Mouse (Mus musculus): ENCODE results near the gene Sun2. TPM values are rescaled to one million over a fixed set of nuclear protein-coding genes. Genes with fewer than 3 reads are reported as not detected.
A peak's percentile ranks its signal among the peaks of the same experiment; 100 is the strongest.

Gene Sun2
- total RNA-seq (2021) (10 to 100 TPM; 83.3 to 96.7 TPM), polyA plus RNA-seq (2012; rRNA removed) (57.9 and 69.2 TPM in 2 replicates)
- long read RNA-seq, partial matches to known transcripts: 0 of 1 reads
- long read RNA-seq, other reads (novel, unspliced or antisense): 1 of 1 reads

GRCm38 (mm10) chr15:79741921-79742705 lies at the start of gene Sun2:
Sun2 (minus strand) TSS chr15:79742536.
- intact Hi-C loops (cut with DNase I): loop anchor here (2.0 to 10.0 kb wide), 3 partner anchors 51 to 333 kb away; partner anchors contain the start of genes Cby1, Fam227a and Gtpbp1
- no peaks in the 10 kb centered on the region; the same call in 1 of the 2 replicates for H3K36me3 ChIP-seq (ENCODE audit: control insufficient read depth, insufficient read depth, low read length)

GRCm38 (mm10) chr15:79791502-79791901 lies 49.2 kb upstream of the Sun2 start:
- Histone ChIP-seq H3K4me1 (ENCODE audit: control insufficient read depth, insufficient read depth, low read length) (no peaks in the 10 kb centered on the region), H3K27ac (no peak overlapping the region), H3K9ac (ENCODE audit: low read depth, low read length) (no peak overlapping the region), H3K27me3 (ENCODE audit: control insufficient read depth, insufficient read depth, low read length) (no peaks in the 10 kb centered on the region), H3K79me2 (replicated peaks; ENCODE audit: control insufficient read depth, insufficient read depth, low read length) (no peaks in the 10 kb centered on the region), H3K36me3 (ENCODE audit: control insufficient read depth, insufficient read depth, low read length) (no peaks in the 10 kb centered on the region), H3K4me3 (no peak overlapping the region)
- WGBS: 7% methylated on average over 12 of the region's 12 CpGs
- intact Hi-C loops (cut with DNase I): no loop called here
- no peak for TF ChIP-seq POLR2A (IDR thresholded peaks at IDR 0.05; ENCODE audit: insufficient read depth, low read depth, low read length)
- TF ChIP-seq EP300 (IDR thresholded peaks at IDR 0.05; ENCODE audit: insufficient read depth, low read depth, low read length): no peak
- no peak for TF ChIP-seq CTCF (IDR thresholded peaks at IDR 0.05)
- peak; percentile 29 to 49 for DNase-seq

More at GRCm38 (mm10) chr15:79741921-79742705, at the start of gene Sun2:
- DNase-seq: peak; percentile 93 to 94
- Histone ChIP-seq H3K4me1 (ENCODE audit: control insufficient read depth, insufficient read depth, low read length) (peaks cover 11% of the 10 kb centered on the region), H3K27ac (peak within 1 kb of the TSS; percentile 98), H3K79me2 (replicated peaks; ENCODE audit: control insufficient read depth, insufficient read depth, low read length) (no peaks in the 10 kb centered on the region), H3K9ac (ENCODE audit: low read depth, low read length) (peak within 1 kb of the TSS; percentile 98), H3K27me3 (ENCODE audit: control insufficient read depth, insufficient read depth, low read length) (no peaks in the 10 kb centered on the region), H3K4me3 (peak within 1 kb of the TSS; percentile 84)
- TF ChIP-seq EP300 (IDR thresholded peaks at IDR 0.05; ENCODE audit: insufficient read depth, low read depth, low read length): peak; percentile 64
- no peak for TF ChIP-seq CTCF (IDR thresholded peaks at IDR 0.05)
- peak; percentile 68 for TF ChIP-seq POLR2A (IDR thresholded peaks at IDR 0.05; ENCODE audit: insufficient read depth, low read depth, low read length)
- 0% methylated on average over 93 of the region's 93 CpGs for WGBS

- no peaks in the 10 kb centered on the region for H3K27me3 ChIP-seq (ENCODE audit: control insufficient read depth, insufficient read depth, low read length)
- DNase-seq: no peak
- intact Hi-C loops (cut with DNase I): no loop called here
- no peak overlapping the region for H3K27ac ChIP-seq
- no peaks in the 10 kb centered on the region for H3K36me3 ChIP-seq (ENCODE audit: control insufficient read depth, insufficient read depth, low read length)
- TF ChIP-seq EP300 (IDR thresholded peaks at IDR 0.05; ENCODE audit: insufficient read depth, low read depth, low read length) (no peak), POLR2A (IDR thresholded peaks at IDR 0.05; ENCODE audit: insufficient read depth, low read depth, low read length) (no peak), CTCF (IDR thresholded peaks at IDR 0.05) (no peak)
- H3K4me3 ChIP-seq: no peak overlapping the region
- H3K4me1 ChIP-seq (ENCODE audit: control insufficient read depth, insufficient read depth, low read length): no peaks in the 10 kb centered on the region
- H3K79me2 ChIP-seq (replicated peaks; ENCODE audit: control insufficient read depth, insufficient read depth, low read length): no peaks in the 10 kb centered on the region
- WGBS: 80% methylated on average over 6 of the region's 6 CpGs
- H3K9ac ChIP-seq (ENCODE audit: low read depth, low read length): no peak overlapping the region
These were observed 48.6 kb upstream of the Sun2 start for GRCm38 (mm10) chr15:79790905-79791304.

GRCm38 (mm10) chr15:79790111-79790510 lies 47.8 kb upstream of the Sun2 start:
- H3K4me1 ChIP-seq (ENCODE audit: control insufficient read depth, insufficient read depth, low read length): no peaks in the 10 kb centered on the region
- no peak for DNase-seq
- H3K36me3 ChIP-seq (ENCODE audit: control insufficient read depth, insufficient read depth, low read length): no peaks in the 10 kb centered on the region
- WGBS: 50% methylated on average over 8 of the region's 8 CpGs
- no peaks in the 10 kb centered on the region for H3K27me3 ChIP-seq (ENCODE audit: control insufficient read depth, insufficient read depth, low read length)
- TF ChIP-seq CTCF (IDR thresholded peaks at IDR 0.05) (no peak), EP300 (IDR thresholded peaks at IDR 0.05; ENCODE audit: insufficient read depth, low read depth, low read length) (no peak)
- no peak overlapping the region for H3K9ac ChIP-seq (ENCODE audit: low read depth, low read length)
- intact Hi-C loops (cut with DNase I): no loop called here
- no peaks in the 10 kb centered on the region for H3K79me2 ChIP-seq (replicated peaks; ENCODE audit: control insufficient read depth, insufficient read depth, low read length)
- H3K27ac ChIP-seq: no peak overlapping the region
- H3K4me3 ChIP-seq: no peak overlapping the region

GRCm38 (mm10) chr15:79787815-79788214 lies 45.5 kb upstream of the Sun2 start:
- TF ChIP-seq EP300 (IDR thresholded peaks at IDR 0.05; ENCODE audit: insufficient read depth, low read depth, low read length) (no peak), POLR2A (IDR thresholded peaks at IDR 0.05; ENCODE audit: insufficient read depth, low read depth, low read length) (no peak), CTCF (IDR thresholded peaks at IDR 0.05) (no peak)
- Histone ChIP-seq H3K4me3 (no peak overlapping the region), H3K27me3 (ENCODE audit: control insufficient read depth, insufficient read depth, low read length) (no peaks in the 10 kb centered on the region), H3K4me1 (ENCODE audit: control insufficient read depth, insufficient read depth, low read length) (no peaks in the 10 kb centered on the region), H3K36me3 (ENCODE audit: control insufficient read depth, insufficient read depth, low read length) (no peaks in the 10 kb centered on the region), H3K9ac (ENCODE audit: low read depth, low read length) (no peak overlapping the region), H3K79me2 (replicated peaks; ENCODE audit: control insufficient read depth, insufficient read depth, low read length) (no peaks in the 10 kb centered on the region), H3K27ac (no peak overlapping the region)
- no peak for DNase-seq
- WGBS: 60% methylated on average over 8 of the region's 8 CpGs
- intact Hi-C loops (cut with DNase I): no loop called here

- TF ChIP-seq CTCF (IDR thresholded peaks at IDR 0.05): no peak
- no peak for TF ChIP-seq POLR2A (IDR thresholded peaks at IDR 0.05; ENCODE audit: insufficient read depth, low read depth, low read length)
- no peak for TF ChIP-seq EP300 (IDR thresholded peaks at IDR 0.05; ENCODE audit: insufficient read depth, low read depth, low read length)
- H3K27ac ChIP-seq: no peak overlapping the region
- 41% methylated on average over 1 of the region's 1 CpGs for WGBS
- no peaks in the 10 kb centered on the region for H3K27me3 ChIP-seq (ENCODE audit: control insufficient read depth, insufficient read depth, low read length)
- H3K79me2 ChIP-seq (replicated peaks; ENCODE audit: control insufficient read depth, insufficient read depth, low read length): no peaks in the 10 kb centered on the region
- no peak overlapping the region for H3K9ac ChIP-seq (ENCODE audit: low read depth, low read length)
- intact Hi-C loops (cut with DNase I): no loop called here
- no peak for DNase-seq
- H3K4me1 ChIP-seq (ENCODE audit: control insufficient read depth, insufficient read depth, low read length): no peaks in the 10 kb centered on the region
- H3K36me3 ChIP-seq (ENCODE audit: control insufficient read depth, insufficient read depth, low read length): no peaks in the 10 kb centered on the region
- no peak overlapping the region for H3K4me3 ChIP-seq
These were observed 42.7 kb upstream of the Sun2 start for GRCm38 (mm10) chr15:79785056-79785455.

Data from heart, adult 2 months (tissue).